Mouse (Mus musculus) spleen, adult 2 months (tissue): ENCODE data around the gene Marcks. TPM values are rescaled to one million over a fixed set of nuclear protein-coding genes. Genes with fewer than 3 reads are reported as not detected.

Experiments
- DNase-seq, 2 experiments: peaks; one replicate each; pipeline versions ENCODE4 v3.0.0 to v3.0.0-alpha.2; 2012 to 2021; ENCODE audit warnings: low spot score in 2 of 2, low read depth in 1 of 2
- H3K27ac ChIP-seq: fragments of 200-500 bp; 2 replicates; pipeline ENCODE4 v1.5.1; 2012; ENCODE audit warnings: low read length, inconsistent platforms; ENCODE audit not compliant: insufficient read depth
- H3K27me3 ChIP-seq: fragments of 200-500 bp; 2 replicates; pipeline ENCODE4 v1.6.1; 2012; ENCODE audit warnings: mild to moderate bottlenecking, moderate library complexity, low read length, inconsistent platforms; ENCODE audit not compliant: control insufficient read depth, insufficient read depth
- H3K36me3 ChIP-seq: fragments of 200-500 bp; 2 replicates; pipeline ENCODE4 v1.6.1; 2012; ENCODE audit warnings: mild to moderate bottlenecking, low read length, inconsistent platforms; ENCODE audit not compliant: control insufficient read depth, insufficient read depth
- H3K4me1 ChIP-seq: fragments of 200-500 bp; 2 replicates; pipeline ENCODE4 v1.6.1; 2011; ENCODE audit warnings: inconsistent platforms; ENCODE audit not compliant: control insufficient read depth, insufficient read depth, insufficient read length
- H3K4me3 ChIP-seq: fragments of 200-500 bp; 2 replicates; pipeline ENCODE4 v1.5.1; 2011; ENCODE audit warnings: mild to moderate bottlenecking, inconsistent platforms; ENCODE audit not compliant: insufficient read depth, insufficient read length; ENCODE audit errors: extremely low read depth
- CTCF ChIP-seq: fragments of 200-500 bp; IDR thresholded peaks from 2 replicates; pipeline ENCODE4 v1.5.1; 2011; ENCODE audit warnings: mild to moderate bottlenecking, inconsistent platforms; ENCODE audit not compliant: insufficient read depth, insufficient read length, insufficient replicate concordance; ENCODE audit errors: extremely low read depth
- POLR2A ChIP-seq: fragments of 200-500 bp; IDR thresholded peaks from 2 replicates; pipeline ENCODE4 v1.6.1; 2011; ENCODE audit warnings: low read depth, low read length, inconsistent platforms
- WGBS: fragments of 180-500 bp; shearing (Covaris S2); methylation state at CpG from one replicate; pipeline ENCODE4 v1.1.7; 2018; 5-methylcytosine and 5-hydroxymethylcytosine counted together
- polyA plus RNA-seq: library from polyadenylated mRNA; depleted of rRNA; stranded (reverse); fragments of >200 nt; gene quantifications from 2 replicates; pipeline ENCODE4 v1.2.3, GENCODE M21; 2012; rRNA removed

The Marcks gene
- 30.1 and 46.9 TPM in 2 replicates for polyA plus RNA-seq

DNA sequence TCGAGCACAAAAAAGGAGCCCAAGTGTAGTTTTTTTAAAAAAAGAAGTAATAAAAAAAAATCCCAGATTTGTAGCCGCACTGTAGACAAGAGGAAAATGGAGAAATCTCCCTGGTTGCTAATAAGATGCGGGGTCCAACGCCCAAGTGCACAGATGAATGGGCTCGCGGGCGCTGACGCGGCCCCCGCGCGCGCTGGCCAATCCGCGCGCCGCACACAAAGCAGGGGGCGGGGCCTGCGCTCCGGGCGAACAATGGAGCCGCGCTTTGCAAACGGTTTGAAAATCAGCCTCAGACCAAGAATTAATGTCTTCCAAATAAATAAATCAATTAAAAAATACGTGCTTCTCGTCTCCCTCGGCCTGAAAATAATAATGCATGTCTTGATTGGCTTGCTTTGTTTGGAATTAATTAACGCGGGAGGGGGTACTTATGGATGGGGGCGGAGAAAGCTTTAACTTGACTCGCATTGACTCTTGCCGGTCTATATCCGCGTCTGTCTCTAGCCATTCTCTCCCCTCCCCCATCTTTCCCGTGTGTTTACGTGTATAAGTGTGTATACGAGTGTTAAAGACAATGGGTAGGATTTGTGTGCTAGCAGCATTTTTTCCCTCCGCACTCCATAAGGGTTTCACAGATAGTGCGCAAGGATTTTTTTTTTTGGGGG lies at the start of gene Marcks:
Gene Marcks (minus strand): TSS at position 143 of the 665 bp plus-strand sequence.
- peak; percentile 50 to 80 for DNase-seq
- under 1% methylated on average over 39 of the region's 39 CpGs for WGBS
- peak within 1 kb of the TSS; percentile 65 for H3K4me3 ChIP-seq
- TF ChIP-seq POLR2A (peak; percentile 39; the same call in 1 of the 2 replicates), CTCF (no peak)
- no peaks in the 10 kb centered on the region; the same call in 1 of the 2 replicates for H3K4me1 ChIP-seq
- peaks cover 11% of the 10 kb centered on the region for H3K36me3 ChIP-seq
- no peaks in the 10 kb centered on the region for H3K27me3 ChIP-seq
- H3K27ac ChIP-seq: peak within 1 kb of the TSS; percentile 92

DNA sequence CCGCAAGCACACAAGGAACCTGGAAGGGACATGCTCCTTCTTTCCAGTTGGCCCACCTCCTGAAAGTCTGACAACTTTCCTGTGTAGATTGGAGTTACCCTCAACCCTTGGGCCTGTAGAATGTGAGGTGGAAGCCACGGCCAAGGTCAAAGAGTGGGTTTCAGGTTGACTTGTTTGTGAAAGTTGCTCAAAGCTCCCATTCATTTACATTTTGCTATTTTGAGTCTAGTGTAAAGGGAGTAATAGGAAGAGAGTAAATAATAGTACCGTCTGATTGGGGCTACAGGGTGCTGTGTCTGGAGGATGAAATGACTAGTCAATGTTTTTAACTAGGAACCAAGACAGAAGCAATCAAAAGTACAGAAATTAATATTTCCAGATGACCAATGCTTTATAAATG lies 38.4 kb upstream of the Marcks start:
- Histone ChIP-seq H3K4me1 (no peaks in the 10 kb centered on the region), H3K27me3 (no peaks in the 10 kb centered on the region), H3K36me3 (no peaks in the 10 kb centered on the region), H3K27ac (no peak overlapping the region), H3K4me3 (no peak overlapping the region)
- WGBS: 91% methylated on average over 3 of the region's 3 CpGs
- TF ChIP-seq POLR2A (no peak), CTCF (no peak)
- DNase-seq: no peak

DNA sequence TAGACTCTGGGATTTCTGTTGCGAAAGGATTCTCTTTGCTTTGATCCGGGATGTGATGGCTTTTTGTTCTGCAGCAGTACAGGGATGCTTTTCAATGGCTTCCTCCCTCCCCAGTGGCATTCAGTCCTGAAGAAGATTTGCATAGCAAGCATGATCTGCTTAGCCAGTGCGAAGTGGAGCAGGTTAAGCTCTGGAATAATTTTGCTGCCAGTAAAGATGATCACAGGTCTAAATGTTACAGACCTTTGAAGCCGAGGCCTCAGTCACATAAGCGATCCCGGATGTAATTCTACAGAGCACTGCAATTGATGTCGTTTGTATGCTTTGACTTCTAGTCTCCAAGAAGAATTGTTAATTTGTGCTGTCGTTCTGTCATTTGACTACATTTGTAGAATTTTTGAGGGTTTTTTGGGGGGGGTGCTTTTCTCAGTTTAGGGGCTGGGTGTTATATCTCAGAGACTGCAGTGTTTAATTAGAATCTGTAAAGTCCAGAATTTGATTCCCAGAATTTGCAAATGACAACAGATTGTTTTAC lies 33.8 kb upstream of the Marcks start:
- H3K27ac ChIP-seq: no peak overlapping the region
- no peak for DNase-seq
- TF ChIP-seq CTCF: no peak
- no peak for TF ChIP-seq POLR2A
- 92% methylated on average over 8 of the region's 8 CpGs for WGBS
- no peak overlapping the region for H3K4me3 ChIP-seq
- H3K4me1 ChIP-seq: no peaks in the 10 kb centered on the region
- H3K27me3 ChIP-seq: no peaks in the 10 kb centered on the region
- H3K36me3 ChIP-seq: no peaks in the 10 kb centered on the region

DNA sequence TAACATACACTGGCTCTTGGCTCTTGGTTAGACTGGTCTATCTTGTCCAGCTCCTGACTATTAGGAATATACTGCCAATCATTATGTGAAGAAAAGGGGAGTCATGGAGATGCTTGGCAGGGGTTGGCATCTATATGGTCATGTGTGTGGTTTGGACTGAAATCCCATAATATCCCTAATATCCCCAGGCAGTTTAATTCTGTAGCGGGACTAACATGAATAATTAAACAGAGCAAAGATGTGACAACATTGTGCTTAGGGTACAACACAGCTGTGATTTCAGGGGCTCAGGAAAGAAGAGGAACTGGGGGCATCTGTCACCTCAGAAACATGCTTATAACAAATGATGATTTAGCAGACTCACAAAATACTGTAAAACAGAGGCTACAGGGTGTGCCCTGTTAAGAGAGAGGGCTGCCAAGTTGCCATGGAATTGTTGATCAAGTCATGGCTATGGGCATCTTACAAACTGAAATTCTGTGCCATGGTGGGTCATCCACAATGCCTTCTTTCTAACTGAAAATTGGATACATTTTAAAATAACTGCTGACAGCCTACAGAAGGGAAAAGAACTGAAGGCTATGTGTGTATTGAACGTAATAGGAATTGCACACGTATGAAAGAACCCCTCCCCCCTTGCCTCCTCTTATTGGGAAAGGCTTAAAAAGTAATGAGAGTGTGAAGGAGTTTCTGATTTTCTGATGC lies 33.1 kb upstream of the Marcks start:
- no peak for DNase-seq
- Histone ChIP-seq H3K36me3 (no peaks in the 10 kb centered on the region), H3K4me3 (no peak overlapping the region), H3K27me3 (no peaks in the 10 kb centered on the region), H3K4me1 (no peaks in the 10 kb centered on the region), H3K27ac (no peak overlapping the region)
- TF ChIP-seq CTCF (no peak), POLR2A (no peak)
- WGBS: 91% methylated on average over 3 of the region's 3 CpGs

DNA sequence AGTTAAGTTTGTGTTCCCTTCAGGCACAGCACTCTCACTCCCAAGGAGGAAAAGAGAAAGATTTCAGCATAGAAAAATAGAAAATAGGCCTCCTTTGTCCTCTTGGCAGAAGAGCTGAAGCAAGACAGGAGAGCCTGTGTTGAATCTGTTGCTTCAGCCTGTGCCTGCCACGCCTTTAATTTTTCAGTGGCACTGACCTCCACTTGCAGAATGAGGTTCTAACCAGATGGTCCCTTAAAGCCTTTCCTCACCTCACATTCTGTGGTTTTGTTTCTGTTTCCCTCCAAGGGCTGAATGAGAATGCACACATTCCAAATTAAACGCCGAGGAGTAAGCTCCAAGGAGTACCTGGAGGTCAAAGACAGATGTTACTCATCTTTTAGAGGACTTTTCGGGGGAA lies 32.2 kb upstream of the Marcks start:
- no peak overlapping the region for H3K4me3 ChIP-seq
- WGBS: 83% methylated on average over 4 of the region's 4 CpGs
- H3K36me3 ChIP-seq: no peaks in the 10 kb centered on the region
- no peak for DNase-seq
- TF ChIP-seq POLR2A (no peak), CTCF (no peak)
- H3K27me3 ChIP-seq: no peaks in the 10 kb centered on the region
- no peaks in the 10 kb centered on the region for H3K4me1 ChIP-seq
- no peak overlapping the region for H3K27ac ChIP-seq

DNA sequence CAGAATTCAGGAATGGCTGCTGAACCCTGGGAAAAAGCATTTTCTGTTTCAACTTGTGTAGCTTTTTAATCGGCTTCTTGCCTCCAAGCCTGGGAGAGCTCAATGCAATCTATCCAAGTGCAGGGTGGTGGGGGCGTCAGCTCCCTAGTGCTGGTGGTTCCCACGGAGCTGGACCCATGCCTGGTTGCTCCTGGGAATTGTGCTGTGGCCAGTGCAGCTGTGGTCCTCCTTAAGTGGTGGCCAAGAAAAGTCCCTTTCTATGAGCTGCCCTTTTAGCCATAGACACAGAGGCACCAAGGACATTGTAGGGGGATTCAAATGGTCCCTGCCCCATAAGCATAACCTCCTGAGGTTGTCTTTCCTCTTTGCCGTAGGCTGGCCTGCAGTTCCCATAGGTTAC lies 31.7 kb upstream of the Marcks start:
- Histone ChIP-seq H3K4me3 (no peak overlapping the region), H3K36me3 (no peaks in the 10 kb centered on the region), H3K27me3 (no peaks in the 10 kb centered on the region), H3K27ac (no peak overlapping the region), H3K4me1 (no peaks in the 10 kb centered on the region)
- DNase-seq: no peak
- WGBS: 88% methylated on average over 4 of the region's 4 CpGs
- TF ChIP-seq POLR2A (no peak), CTCF (no peak)

DNA sequence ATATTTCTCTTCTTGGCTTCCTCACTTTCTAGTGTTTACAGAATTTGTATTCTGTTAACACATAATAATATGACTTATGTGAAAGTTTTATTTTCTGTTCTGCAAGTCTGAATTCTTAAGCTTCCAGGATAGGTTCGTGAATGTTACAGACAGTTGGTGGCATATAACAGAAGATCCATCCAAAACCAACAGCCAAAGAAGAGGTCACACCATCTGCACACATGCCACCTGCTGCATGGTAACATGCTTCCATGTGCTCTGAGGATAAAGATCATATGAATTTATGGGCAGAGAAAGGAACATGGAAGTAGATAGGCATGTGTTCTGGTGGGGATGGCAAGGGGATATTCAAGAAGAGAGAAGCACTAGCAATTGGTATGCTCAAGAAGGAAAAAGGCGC lies 28.8 kb upstream of the Marcks start:
- H3K4me1 ChIP-seq: no peaks in the 10 kb centered on the region
- no peaks in the 10 kb centered on the region for H3K27me3 ChIP-seq
- DNase-seq: no peak
- no peaks in the 10 kb centered on the region for H3K36me3 ChIP-seq
- TF ChIP-seq POLR2A (no peak), CTCF (no peak)
- 89% methylated on average over 2 of the region's 2 CpGs for WGBS
- H3K4me3 ChIP-seq: no peak overlapping the region
- H3K27ac ChIP-seq: no peak overlapping the region
